Mouse (Mus musculus) G1E (cell line): ENCODE measurements around the gene Pip4k2b.

Experiments
- CTCF ChIP-seq: IDR thresholded peaks from 2 replicates; pipeline ENCODE4 v1.5.1; 2012; ENCODE audit warnings: low read depth, low read length, inconsistent platforms, mixed read lengths
- TAL1 ChIP-seq: conservative IDR thresholded peaks from 2 replicates; pipeline ENCODE4 v1.6.1; 2012; ENCODE audit warnings: low read depth, low read length, inconsistent platforms, mixed read lengths

- no peak for TF ChIP-seq CTCF
- TF ChIP-seq TAL1: no peak
These were observed 822 bp upstream of the Pip4k2b start for GRCm38 (mm10) chr11:97745331-97745721.
